In the genomic region with DNA sequence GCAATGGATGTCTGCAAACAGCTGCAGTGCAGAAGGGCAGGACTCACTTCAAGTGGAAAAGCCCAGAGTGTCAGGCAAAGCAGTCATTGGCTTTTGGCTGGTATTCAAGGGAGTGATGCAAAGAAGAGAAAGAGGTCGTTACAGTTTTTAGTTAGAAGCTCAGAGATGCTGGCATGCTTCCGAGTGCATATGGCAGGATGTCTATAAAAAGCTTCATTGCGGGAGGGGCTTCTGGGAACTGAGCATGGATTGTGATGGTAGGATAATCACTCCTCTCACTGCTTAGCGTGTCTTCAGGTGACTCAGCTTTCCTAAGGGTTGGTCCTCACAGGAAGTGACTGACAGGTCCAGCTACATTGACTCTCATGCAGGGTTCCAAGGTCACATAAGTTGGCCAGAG, we compare ENCODE assay signal across 9 mouse cellular contexts.
DNase-seq lines count a peak whose midpoint lies in the region; ATAC-seq lines count a peak whose summit lies in the region.
"Had no signal": no experiment of that assay in that cellular context is flagged by ENCODE, and none has a peak within 500 bp of the region (broad histone marks: within the 10 kb centered on the region; RNA-seq: fewer than 3 reads in every experiment).

No protein-coding gene starts in this region.

- peaks cover 4% of the 10 kb centered on the region; the same call in 1 of the 2 replicates for H3K4me1 ChIP-seq in lung, embryonic 15.5 days

- ATAC-seq in lung, embryonic 15.5 days (ENCODE audit: borderline replicate concordance, extremely low read depth, low FRiP score, low TSS enrichment): peak; percentile 65; the same call in 1 of the 2 replicates
- no peak for ATAC-seq in erythroid progenitor cell, adult 5-6 weeks (replicated peaks; ENCODE audit: low FRiP score, poor library complexity, severe bottlenecking)

- no peak overlapping the region for H3K4me2 ChIP-seq in lung, embryonic 15.5 days

- H3K27ac ChIP-seq in lung, embryonic 15.5 days: peak overlapping the region; percentile 31; the same call in 1 of the 2 replicates

- no peak overlapping the region for H3K4me3 ChIP-seq in lung, embryonic 15.5 days

- H3K27me3 ChIP-seq in lung, embryonic 15.5 days: no peaks in the 10 kb centered on the region

- no peak overlapping the region for H3K9ac ChIP-seq in lung, embryonic 15.5 days

- H3K36me3 ChIP-seq in lung, embryonic 15.5 days: no peaks in the 10 kb centered on the region

- 32% methylated on average over 4 of the region's 4 CpGs for WGBS in lung, embryonic 15.5 days

- H3K9me3 ChIP-seq in lung, embryonic 15.5 days: no peaks in the 10 kb centered on the region

- intact Hi-C loops in heart, postnatal 25 days (cut with DNase I): no loop called here

- DNase-seq in heart, adult 11 months: peak; percentile 91
- no peak for DNase-seq in heart, postnatal 25 days (ENCODE audit: low spot score)
- no peak for DNase-seq in lung, postnatal 36 days
- DNase-seq in frontal cortex, adult 2 months (ENCODE audit: extremely low spot score in 1 of 2, low spot score in 1 of 2): peak; percentile 24 to 59
- DNase-seq in right cerebral cortex, postnatal 4 days: peak; percentile 55
- DNase-seq: gastrocnemius, postnatal 36 days; layer of hippocampus, postnatal 36 days had no signal

Comparison
In these comparisons a context has a peak if more than half of its experiments do, and no peak if none do; other contexts are left out.
1. DNase-seq: peak in heart, adult 11 months (single experiment), frontal cortex, adult 2 months (2 of 2) and right cerebral cortex, postnatal 4 days (single experiment); none in heart, postnatal 25 days (single experiment) and lung, postnatal 36 days (single experiment).